Mouse (Mus musculus) mature B cell (primary cell): Measurements from ENCODE around the gene Sox12.
"Not testable (repeated sequence)": the region's sequence is repeated elsewhere in the genome, so short reads cannot be mapped to it uniquely, and the experiment has no call there.

Experiments used
- in situ Hi-C: fragments of 300-500 bp; cut with MboI; formaldehyde crosslinking; loops from 2 replicates; pipeline ENCODE4 v1.14.3; 2019

Gene Sox12

GRCm38 (mm10) chr2:152397680-152398435 is at the start of gene Sox12:
TSS of gene Sox12 (minus strand) at chr2:152398063.
- in situ Hi-C loops, result no loop called here

DNA sequence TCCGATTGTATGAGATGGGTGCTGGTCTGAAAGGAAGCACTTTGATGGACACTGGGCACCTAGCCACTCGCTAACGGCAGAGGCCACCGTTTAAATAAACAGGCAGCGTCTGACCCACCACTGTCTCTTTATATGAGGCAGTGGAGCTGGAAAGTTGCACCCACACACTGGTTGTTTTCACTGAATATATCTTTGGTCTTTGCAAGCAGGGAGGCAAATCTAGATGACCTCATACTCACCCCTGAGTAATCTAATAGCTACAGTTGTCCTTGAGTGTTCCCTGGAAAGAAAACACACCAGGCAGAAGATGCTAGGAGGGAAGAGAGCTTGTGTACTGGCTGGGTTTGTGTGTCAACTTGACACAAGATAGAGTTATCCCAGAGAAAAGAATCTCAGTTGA is 49.6 kb upstream of the Sox12 start:
- in situ Hi-C loops, result no loop called here

DNA sequence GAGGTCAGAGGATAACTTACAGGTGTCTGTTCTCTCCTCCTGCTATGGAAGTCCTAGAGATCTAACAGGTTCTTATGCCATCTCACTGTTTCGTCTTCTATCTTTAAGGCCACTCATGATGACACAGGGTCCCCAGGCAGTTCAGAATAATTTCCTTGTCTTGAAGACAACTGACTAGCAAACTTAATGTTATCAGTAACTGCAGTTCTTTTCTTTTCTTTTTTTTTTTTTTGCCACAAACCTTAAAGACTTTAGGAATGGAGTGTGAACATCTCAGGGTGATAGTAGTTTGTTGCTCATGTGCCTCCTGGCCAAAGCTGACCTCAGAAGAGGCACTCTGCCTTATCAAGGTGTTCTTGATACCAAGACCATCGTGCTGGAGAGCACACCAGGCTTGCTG is 48.8 kb upstream of the Sox12 start:
- in situ Hi-C loops, result no loop called here

DNA sequence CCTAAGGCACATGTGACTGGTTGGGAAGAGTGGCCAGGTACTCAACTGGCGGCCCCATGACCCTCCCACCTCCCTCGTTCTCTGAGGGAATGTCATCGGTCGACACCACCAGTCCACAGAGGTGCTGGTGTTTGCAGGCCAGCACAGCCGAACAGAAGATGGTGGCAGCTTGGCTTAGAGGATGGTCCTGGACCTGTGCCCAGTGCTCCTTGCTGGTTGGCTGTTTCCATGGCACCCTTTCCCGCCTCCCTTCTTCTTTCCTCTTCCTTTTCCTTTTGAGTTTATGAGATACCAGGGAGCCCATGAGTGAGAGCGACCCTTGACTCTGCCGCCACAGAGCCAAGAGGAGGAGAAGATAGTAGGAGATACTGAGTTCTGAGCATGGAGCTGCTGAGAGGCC is 45.4 kb upstream of the Sox12 start:
- in situ Hi-C loops, result no loop called here

GRCm38 (mm10) chr2:152442322-152442721 is 44.5 kb upstream of the Sox12 start:
- in situ Hi-C loops, result no loop called here

GRCm38 (mm10) chr2:152439833-152440232 is 42.0 kb upstream of the Sox12 start:
- in situ Hi-C loops, result no loop called here

DNA sequence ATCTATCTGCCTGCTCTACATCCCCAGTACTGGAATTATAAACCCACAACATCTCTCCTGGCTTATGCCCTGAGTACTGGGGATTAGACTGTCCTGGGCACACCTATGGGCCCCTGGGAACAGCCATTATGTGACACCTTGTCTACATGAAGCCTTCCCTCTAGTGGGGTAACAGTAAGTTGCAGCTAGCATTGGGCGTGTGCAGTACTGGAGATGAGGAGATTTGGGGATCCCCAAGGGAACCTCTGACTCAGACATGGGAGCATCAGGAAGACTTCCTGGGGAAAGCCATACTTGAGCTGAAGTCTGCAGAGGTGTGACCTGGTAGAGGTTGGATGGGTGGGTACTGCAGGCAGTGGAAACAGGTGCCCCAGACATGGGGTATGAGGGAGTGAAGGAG is 41.1 kb upstream of the Sox12 start:
- in situ Hi-C loops, result no loop called here

GRCm38 (mm10) chr2:152436983-152437860 is 39.4 kb upstream of the Sox12 start:
- in situ Hi-C loops, result no loop called here

DNA sequence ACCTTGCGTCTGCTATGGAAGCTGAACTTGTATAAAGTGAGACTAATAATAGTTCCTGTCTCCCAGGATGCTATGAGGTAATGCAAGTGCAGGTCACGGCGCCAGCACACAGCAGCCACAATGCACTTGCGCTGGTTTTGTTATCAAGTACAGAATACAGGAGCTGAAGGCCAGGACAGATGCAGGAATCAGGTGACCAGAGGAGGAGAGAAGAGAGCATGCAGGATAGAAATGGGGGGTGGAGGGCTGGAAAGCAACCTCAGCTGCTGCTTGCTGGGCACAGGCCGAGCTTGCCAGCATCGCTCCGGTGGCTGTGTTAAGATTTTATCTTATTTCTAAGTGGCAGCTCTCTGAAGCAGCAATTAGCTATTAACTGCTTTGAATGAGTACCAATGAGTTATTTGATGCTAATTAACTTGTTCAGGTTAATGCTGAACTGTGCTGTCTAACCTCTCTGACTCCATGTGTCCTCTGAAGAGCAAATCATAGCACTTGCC is 38.6 kb upstream of the Sox12 start:
- in situ Hi-C loops, result no loop called here

DNA sequence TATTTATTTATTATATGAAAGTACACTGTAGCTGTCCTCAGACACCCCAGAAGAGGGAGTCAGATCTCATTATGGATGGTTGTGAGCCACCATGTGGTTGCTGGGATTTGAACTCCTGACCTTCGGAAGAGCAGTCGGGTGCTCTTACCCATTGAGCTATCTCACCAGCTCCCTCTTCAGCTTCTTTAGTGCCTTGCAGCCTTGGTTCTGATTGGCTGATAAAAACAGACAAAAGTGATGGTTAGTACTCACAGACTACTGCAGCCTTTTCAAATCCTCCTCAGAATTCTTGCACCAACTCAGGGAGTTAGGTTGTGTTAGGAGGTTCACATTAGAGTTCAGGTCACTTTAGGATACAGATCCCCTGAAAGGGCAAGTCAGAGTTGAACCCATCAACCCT is 30.6 kb upstream of the Sox12 start:
- in situ Hi-C loops, result not testable (repeated sequence)

DNA sequence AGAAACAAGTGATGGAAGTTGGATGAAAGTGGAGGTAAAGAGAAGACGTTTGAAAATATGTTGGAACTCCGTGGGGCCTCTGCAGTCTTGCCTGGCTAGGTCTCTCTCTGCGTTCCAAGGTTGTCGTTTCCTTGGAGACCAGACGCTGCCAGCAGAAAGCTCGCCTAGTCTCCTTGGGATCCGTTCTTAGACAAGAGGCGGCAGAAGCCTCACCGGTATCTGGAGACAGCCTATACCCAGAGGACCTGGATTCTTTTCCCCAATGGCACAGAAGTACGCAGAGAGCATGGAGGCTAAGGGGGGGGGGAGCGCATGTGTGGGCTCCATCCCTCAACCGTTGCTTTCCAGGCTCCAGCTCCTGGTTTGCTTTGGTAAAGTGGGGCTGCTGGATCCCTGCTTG is 29.6 kb upstream of the Sox12 start:
- in situ Hi-C loops, result no loop called here

- in situ Hi-C loops, result no loop called here
These were observed 17.9 kb upstream of the Sox12 start for GRCm38 (mm10) chr2:152415786-152416185.

GRCm38 (mm10) chr2:152415287-152415686 is 17.4 kb upstream of the Sox12 start, which contains the start of gene 6820408C15Rik:
TSS of gene 6820408C15Rik (plus strand) at chr2:152415587.
- in situ Hi-C loops, result no loop called here

DNA sequence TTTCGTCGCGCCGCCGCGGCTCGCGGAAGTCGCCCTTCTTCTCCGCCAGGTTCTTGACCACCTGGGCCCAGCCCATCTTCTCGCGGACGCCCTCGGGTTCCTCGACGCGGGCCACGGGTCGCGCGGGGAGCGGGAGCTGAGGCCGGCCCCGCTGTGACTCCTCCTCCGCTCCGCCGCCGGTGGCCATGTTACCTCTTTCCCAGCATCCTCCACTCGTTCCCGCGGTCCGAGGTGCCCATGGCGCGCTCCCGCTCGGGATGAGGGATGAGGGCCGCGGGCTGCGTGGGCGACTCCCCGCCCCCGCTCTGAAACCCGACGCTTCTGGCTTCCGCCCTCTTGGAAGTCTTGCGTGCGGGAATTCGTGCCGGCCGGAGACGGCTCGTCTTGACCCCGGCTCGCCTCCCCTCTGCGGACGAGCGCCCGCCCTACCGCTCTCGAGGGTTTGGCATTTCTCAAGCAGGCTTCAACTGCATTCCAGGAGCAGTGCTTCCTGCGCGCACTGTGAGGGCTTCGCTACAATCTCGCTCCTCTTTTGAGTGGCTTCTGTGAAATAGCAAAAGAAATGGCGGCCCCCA is 16.8 kb upstream of the Sox12 start, which contains the start of gene Zcchc3:
Gene Zcchc3 (minus strand): TSS at position 437 of the 575 bp plus-strand sequence.
- in situ Hi-C loops, result no loop called here

DNA sequence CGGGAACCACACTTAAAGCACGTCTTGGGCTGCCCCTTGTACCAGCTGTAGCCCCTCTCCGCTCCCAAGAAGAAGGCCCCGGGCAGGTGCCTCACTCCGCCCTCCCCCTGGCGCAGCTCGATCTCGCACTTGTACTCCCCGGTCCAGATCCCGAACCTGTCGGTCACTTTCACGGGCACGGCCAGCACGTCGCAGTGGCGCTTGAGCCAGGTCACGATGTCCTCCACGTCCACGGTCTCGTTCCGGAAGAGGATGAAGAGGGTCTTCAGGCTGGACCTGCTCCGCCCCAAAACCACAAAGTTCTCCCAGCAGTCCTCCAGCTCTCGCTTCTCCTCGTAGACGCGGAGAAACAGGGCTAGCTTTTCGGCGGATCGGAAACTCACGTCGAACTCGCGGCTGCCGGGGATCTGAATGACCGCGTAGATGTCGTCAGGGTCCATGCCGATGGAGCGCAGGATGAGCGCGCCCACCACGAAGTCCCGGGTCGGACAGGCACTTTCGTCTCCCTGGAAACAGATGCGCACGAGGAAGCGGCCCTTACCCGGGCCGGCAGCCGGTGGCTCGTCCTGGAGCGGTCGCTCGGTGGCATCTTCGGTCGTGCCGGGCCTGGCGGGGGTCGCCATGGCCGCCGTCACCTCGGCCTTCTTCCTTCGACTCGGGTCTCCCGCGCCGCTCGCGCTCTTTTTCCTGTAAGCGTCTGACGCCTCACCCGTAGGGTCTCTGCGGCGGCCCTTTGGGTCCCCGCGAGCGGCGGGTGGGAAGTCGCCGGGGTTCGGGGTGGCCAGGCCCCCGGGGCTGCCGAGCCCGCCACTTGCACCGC is 16.1 kb upstream of the Sox12 start:
- in situ Hi-C loops, result no loop called here

GRCm38 (mm10) chr2:152413158-152413764 is 15.4 kb upstream of the Sox12 start:
- in situ Hi-C loops, result no loop called here

DNA sequence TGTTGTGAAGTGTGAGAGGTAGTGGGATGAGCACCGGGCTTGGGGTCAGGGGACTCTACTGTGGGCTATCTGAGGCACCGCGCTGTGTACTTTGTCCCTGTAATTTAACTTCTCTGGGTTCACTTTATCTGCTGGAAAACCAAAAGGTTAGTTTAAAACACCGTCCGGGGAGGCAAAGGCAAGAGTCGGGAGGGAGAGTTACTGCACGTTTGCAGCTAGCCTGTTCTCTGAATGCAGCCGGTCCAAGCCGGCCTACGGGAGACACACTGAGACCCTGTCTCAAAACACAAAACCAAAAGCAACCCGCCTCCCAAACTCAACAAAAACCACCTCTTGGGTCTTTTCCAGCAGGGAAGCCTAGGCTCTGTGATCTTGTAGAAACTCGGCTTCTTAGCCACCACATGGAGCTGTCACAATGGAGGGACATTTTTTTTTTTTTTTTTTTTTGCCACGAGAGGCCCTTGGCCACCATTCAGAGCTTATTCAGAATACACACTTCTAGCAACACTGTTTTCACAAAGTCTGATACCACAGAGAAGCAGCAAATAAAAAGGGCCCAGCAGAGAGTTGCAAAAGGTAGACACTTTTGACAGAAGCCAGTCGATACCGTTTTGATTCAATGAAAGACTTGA is 14.8 kb upstream of the Sox12 start:
- in situ Hi-C loops, result no loop called here

- in situ Hi-C loops, result no loop called here
These were observed 13.6 kb upstream of the Sox12 start for GRCm38 (mm10) chr2:152411471-152411870.

DNA sequence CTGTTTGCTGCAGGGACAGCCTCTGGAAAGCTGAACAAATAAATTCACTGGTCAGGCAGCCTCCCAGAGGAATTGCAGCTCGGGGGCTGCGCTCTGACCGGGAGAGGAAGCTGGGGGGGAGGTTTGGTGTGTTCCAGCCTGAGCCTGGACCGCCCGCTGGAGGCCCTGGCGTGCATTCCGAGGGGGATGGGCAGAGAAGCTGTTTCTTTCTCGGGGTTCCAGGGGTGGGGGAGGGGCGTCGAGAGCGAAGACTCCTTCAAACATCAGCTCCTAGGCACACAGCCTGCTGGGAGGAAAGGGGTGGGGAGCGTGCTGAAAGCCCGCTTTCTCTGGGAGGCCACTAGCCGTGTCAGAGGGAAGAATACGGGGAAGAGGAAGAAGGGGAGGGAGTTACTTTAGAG is 13.1 kb upstream of the Sox12 start:
- in situ Hi-C loops, result no loop called here

DNA sequence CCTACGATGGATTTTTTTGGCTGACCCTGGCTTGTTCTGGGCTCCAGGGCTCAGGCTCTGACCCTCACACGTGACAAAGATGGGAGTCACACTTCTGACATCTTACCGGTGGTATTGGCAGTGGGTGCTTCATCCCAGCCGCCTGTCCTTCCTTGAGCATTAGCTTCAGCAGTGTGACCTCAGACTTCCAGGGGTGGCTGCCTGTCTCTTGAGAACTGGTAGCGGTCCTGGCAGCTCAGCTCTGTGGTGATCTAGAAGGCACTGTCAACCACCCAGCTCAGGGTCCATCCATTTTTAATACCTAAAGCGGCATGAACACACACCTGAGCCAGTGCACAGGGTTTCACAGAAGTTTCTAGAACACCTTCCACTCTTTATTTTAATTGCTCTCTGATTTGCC is 11.9 kb upstream of the Sox12 start:
- in situ Hi-C loops, result no loop called here

GRCm38 (mm10) chr2:152406126-152406525 is 8.3 kb upstream of the Sox12 start:
- in situ Hi-C loops, result no loop called here
